Mouse (Mus musculus) induced T-regulatory cell, adult 2 months (primary cell): Measurements from ENCODE around the gene Ppp1ca.

Experiments used
- DNase-seq: peaks from one replicate; pipeline ENCODE4 v3.0.0-alpha.2; 2012; ENCODE audit warnings: low read depth

Ppp1ca gene

GRCm38 (mm10) chr19:4184976-4185975 is 6.6 kb upstream of the Ppp1ca start:
- peak; percentile 92 for DNase-seq

DNA sequence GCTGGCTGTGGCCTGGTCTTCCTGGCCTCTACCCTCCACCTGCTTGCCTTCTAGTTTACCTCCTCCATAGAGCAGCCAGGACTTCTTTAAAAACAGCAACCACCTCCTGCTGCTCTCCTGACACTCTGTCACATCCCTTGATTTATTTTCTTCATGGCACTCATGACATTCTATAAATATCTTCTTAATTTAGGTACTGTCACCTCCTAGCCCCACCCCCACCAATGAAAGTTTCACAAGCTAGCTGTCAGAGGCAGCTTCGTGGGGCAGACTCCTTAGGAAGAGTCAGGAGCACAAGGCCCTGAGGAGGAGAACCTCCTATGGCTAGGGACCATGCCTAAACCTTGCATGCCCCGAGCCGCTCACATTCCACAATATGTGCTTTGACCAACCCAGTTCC is 4.6 kb upstream of the Ppp1ca start:
- DNase-seq = no peak

GRCm38 (mm10) chr19:4189051-4189620 is 2.7 kb upstream of the Ppp1ca start:
- peak; percentile 68 for DNase-seq

- peak; percentile 89 for DNase-seq
These were observed 982 bp upstream of the Ppp1ca start, which contains the start of gene Tbc1d10c for GRCm38 (mm10) chr19:4190831-4191334. Gene Tbc1d10c (minus strand): TSS chr19:4191284.

GRCm38 (mm10) chr19:4192251-4192985 is 553 bp downstream of the Ppp1ca start:
- DNase-seq = no peak

GRCm38 (mm10) chr19:4193129-4193528 is 1.3 kb downstream of the Ppp1ca start:
- DNase-seq = no peak

- DNase-seq = peak; percentile 45
These were observed 2.3 kb downstream of the Ppp1ca start for GRCm38 (mm10) chr19:4194021-4194724.

- DNase-seq = no peak
These were observed 3.1 kb downstream of the Ppp1ca start for GRCm38 (mm10) chr19:4194776-4195650.

DNA sequence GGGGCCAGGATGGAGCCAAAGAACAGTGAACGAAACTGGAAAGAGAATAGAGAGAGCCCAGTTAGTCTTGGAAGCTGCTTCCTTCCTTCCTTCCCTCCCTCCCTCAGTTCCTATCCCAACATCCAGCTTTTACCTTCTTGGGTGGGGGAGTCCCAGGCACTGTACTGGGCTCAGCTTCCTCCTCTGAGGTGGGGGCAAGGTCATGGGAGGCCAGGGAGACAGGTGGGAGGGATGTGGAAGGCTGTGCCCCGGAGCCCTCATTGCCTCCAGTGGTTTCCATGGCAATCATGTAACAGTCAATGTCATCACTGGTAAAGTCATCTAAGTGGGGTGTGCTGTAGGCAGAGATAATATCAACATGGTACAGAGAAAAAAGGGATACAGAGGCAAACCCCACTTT is 4.2 kb downstream of the Ppp1ca start:
- DNase-seq = no peak

DNA sequence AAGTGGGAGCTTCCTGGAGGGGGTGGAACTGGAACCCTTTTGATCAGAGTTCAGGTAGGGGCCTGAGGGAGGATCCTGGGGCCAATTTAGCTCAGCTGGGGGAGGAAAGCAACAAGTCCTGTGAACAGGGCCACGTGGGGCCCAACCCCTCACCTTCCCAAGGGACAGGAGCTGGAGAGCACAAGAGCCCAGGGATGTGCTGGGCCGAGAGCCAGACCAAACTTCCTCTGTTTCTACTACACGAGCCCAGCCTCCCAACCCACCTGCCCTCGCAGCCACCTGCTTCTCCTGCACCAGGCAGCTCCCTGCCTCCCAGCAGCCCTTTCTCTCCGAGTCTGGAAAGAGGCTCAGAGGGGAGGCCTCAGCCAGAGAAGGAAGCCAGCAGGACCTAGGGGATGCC is 4.7 kb downstream of the Ppp1ca start:
- DNase-seq = no peak

DNA sequence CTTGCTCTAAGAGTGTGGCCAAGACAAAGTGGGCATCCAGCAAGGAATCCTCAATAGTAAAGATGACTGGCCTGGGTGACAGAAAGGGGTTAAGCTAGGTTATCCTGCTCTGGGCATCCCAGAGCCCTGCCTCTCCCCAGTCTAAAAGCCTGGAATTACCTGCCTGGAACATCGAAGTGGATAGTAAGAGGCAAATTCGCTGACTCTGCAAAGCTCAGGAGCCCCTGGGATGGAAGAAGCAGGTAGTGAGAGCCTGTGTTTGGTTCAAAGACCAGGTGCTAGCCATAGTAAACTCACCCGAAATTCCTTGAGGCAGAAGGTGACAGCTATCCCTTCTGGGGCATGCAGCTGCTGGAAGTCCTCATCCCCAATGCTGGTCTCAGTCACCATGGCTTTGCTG is 5.3 kb downstream of the Ppp1ca start:
- no peak for DNase-seq

DNA sequence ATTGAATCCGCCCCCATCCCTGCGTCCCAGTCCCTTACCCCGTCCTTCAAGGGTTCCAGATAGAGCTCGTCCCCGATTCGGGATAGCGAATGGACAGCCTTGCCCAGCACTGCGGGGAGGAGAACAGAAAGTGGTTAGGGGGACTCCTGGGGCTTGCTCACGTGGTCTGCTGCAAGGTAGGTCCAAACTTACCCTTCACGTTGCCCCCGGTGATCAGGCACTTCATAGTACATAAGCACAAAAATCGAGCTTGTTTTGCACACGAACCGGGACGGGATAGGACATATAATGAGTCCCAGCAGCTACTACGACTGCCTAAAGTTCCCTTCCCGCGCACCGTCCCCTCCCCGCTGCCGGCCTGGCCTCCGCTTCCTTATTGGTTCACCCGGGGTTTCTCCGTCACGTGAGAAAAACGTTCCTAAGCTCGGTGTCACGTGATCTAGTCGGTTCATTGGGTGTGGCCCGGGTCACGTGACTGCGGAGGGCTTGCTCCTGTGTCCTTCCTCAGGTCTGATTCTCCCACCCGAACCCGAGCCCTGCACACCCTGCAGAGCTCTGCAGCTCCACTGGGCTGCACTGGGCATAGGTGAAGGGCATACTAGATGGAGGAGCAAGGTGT is 9.5 kb downstream of the Ppp1ca start, which contains the start of gene Rad9a:
Gene Rad9a (minus strand): TSS at position 372 of the 619 bp plus-strand sequence.
- peak; percentile 98 for DNase-seq

DNA sequence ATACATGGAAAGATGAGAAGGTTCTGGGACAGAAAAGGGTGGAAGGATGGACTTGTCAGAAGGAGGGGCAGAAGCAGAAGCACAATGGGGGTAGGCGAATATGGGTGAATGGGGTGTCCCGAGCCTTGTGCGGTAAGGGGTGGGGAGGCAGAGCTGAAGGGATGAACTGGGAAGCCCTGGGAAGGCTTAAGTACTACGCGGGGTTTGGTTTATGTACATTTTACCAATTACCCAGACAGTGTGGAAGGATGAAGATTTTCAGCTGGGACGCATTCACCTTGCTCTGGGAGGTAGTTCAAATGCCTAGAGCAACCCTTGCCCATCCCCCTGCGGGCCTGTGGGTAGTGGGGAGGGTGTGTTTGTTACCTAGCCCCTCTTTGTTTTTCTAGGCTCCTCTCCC is 10.3 kb downstream of the Ppp1ca start:
- DNase-seq = peak; percentile 47

GRCm38 (mm10) chr19:4203148-4203547 is 11.3 kb downstream of the Ppp1ca start:
- DNase-seq = peak; percentile 77

DNA sequence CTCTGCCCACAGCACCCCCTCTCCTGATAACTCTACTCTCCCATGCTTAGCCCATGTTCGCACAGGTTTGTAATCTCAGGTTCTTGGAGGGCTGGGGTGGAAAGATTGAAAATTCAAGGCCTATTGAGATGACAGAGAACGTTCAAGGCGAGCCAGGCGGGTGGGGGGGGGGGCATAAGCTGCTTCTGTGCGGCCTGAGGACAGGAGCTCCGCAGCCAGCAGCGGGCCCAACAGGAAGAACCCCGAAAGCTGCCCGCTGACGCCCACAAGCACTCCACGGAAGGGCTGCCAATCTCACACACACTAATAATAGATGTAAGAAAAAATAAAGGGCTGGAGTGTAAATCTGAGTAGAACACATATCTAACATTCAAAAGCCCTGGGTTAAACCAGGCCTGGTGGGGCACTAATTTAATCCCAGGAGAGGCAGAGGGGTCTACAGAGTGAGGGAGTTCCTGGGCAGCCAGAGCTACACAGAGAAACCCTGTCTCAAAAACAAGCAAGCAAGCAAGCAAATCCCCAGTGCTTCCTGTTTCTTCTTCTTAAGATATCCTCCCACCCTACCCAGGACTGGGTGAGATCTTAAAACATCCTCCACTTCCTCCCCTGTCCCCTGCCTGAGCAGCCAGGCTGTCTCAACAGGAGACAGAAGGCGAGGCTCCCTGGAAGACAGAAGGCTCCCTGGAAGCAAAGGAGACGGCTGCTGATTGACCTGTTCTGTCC is 11.9 kb downstream of the Ppp1ca start:
- peak; percentile 72 for DNase-seq

DNA sequence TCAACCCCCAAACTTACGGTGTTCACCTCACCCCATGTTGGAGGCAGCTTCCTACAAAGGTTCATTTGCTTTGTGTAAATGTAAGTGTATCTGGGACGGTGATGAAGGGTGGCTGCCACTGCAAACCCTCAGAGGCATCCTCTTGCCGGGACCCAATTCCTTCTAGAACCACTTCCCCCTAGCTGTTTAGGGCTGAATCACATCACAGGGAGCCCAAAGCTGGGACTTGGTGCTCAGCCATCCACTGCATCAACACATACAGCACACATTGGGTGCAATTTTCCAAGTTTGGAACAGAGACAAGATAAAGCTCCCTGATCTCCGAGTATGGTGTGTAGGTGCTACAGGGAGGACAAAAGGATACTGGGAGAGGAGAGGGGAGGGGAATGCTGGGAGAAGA is 13.0 kb downstream of the Ppp1ca start:
- no peak for DNase-seq

DNA sequence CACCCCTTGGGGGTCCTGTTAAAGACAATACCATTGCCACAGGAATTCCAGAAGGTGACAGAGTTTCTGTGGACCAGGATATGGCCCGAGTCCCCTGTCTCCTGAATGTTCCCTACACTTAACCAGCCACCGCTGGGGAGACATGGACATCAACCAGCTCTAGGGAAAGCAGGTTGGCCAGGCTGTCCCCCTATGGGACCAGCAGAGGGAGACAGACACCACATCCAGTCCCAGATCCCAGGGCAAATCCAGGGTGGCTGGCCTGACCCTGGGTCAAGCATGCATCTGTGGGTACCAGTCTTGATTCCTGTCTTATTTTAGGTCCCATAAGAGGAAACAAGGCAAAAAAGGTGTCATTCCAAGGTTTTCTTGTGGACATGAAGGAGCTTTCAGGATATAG is 15.1 kb downstream of the Ppp1ca start:
- peak; percentile 83 for DNase-seq

GRCm38 (mm10) chr19:4208563-4208962 is 16.7 kb downstream of the Ppp1ca start:
- no peak for DNase-seq

DNA sequence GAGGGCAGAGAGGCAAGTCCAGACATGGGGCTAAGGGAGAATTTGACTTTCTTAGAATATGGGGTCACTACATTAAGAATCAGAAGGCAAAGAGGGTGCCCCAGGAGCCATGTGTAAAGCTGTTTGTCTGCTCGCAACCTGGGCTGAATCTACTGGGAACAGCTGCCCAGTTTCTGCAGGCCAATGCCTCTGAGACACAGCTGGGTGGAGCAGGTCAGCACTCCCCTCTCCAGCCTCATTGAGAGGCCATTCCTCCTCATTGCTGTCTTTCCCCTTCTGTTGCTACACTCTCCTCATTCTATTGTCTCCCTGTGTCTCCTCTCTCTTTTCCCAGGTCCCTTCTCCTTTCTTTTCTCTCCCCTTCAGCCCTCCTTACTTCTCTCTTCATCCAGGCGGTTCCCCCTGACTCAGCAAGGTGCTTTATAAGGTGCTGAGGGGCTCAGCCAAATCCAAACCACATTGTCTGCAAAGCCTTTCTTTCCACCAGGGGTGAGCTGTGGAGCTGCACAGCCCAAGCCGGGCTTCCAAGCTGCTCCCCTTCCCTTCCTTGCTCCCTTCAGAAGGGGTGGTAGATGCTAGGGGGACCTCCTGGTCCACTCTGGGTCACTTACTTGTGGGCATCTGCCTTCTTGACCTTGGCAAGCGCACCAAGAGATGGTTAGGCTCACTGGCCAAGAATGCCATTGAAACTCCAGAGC is 20.2 kb downstream of the Ppp1ca start:
- DNase-seq = no peak
